Mouse (Mus musculus): Measurements from ENCODE around the gene 9330182L06Rik.

9330182L06Rik gene

DNA sequence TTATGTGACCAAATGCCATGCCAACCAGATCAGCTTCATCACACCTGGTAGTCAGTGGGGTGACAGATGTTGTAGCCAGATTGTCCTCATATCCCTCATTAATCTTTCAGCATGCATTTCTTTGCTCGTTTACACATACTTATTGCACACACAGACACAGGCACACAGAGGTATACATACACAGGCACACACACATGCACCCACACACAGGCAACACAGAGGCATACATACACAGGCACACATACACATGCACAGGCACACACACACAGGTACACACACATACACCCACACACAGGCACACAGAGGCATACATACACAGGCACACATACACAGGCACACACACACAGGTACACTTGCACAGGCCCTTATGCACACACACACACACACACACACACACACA, 99.0 kb downstream of the 9330182L06Rik start:
- DNase-seq: no peak

DNA sequence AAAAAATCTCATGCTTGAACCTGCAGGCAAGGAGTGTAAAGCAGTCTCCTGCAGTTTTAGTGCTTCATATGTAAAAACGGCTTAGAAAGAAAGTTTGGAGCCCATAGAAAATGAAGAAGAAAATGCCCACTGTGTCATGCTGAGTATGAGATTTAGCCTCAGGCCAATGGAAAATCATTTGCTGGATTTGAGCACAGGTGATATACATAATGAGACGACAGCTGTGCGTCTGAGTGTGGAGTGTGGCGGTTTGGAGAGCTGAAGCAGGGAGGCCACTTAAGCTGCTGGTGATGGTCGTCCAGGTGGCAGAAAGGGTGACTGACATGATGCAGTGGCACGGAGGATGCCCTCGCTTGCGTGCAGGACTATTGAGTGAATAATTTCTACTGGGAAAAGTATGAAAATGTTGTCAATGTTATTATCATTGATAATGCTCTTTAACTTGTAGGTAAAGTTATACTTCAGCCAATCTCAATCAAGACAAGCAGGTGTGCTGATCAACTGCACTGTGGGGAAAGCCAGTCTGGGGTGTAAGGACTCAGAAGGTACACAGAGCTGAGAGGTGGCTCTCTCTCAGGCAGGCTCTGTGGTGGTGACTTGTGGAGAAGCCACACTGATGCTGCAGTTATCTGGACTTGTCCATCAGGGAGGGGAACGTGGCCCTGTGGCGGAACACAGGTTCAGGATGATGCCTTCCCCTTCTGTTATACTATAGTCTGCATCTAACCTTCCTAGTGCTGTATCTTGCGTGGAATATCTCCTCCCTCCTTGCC, 102.2 kb downstream of the 9330182L06Rik start:
- DNase-seq: no peak

DNA sequence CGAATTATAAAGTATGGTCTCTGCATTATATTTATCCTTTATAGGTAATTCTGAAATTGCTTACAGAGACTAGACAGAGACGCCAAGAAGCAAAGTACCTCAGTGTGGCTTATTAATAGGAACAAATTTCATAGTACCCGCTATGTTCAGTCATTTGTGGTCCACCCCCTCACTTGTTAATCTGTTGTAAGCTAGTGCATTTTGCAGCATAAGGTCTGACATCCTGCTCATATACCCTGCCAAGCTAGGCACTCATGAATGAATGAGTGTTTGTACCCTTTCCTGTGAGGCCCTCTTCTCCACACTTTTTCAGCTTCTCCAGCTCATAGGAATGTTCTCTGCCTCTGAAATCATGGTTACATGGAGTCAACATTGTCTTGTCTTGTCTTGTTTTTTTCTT, 105.2 kb downstream of the 9330182L06Rik start:
- DNase-seq: peak in 1 of 2 experiments; percentile 18

DNA sequence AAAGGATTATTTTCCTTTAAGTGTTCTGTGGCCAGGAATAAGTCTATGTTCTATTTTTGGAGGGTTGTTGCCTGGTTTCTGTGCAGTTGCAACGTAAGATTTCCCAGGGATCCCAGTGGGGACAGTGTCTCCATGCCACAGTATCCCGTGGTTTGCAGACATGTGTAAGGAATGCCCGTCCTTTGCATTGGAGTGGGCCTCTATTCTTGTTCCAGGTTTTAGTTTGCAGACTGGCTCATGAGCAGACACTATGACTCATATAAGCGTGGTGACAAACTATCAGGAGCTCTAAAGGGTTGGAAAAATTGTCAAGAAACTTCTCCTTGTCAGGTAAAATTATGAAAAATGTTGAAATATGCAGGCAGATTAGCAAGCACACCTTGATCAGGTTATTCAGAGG, 107.4 kb downstream of the 9330182L06Rik start:
- DNase-seq: no peak

DNA sequence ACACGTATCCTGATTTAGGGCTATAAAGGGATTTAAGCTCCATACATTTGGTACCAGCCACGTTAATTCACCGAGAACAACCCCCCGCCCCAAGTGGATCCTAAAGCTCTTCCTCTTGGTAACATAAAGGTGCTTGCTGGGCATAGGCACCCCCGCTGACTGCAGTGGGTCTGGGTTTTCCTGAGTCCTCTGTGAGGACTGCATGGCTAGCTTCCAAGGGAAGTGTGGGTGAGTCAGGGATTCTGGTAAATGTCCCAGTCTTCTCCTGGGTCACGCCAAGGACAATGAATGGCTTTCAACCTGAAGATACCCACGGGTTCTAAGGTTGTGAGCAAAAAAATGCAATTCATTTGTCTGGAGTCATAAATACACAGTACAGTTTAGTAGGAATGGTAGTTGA, 124.0 kb downstream of the 9330182L06Rik start:
- DNase-seq: peak; percentile 50 to 53

DNA sequence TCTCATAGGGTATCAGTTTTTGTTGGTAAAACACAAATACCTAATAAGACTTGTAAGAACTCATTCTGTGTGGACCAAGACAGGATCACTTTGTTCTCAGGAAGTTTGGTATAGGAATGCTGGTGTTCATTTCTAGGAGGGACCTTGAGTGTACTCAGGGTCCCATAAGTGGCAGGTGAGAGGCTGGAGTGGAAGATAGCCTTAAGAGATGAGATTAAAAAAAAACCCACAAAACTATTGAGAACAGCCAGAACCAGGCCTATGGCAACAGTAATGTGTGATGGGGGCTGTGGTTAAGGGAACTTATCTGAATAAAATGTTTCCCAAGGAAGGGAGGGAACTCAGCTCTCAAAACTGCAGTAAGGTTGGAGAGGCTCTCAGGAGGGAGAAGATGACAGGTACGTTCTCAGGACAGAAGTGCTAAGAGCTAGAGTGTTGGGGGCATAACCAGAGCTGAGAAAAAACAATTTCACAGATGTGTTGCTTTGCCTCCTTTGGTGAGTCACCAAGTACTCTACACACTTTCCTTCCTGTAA, 126.0 kb downstream of the 9330182L06Rik start:
- no peak for DNase-seq

DNA sequence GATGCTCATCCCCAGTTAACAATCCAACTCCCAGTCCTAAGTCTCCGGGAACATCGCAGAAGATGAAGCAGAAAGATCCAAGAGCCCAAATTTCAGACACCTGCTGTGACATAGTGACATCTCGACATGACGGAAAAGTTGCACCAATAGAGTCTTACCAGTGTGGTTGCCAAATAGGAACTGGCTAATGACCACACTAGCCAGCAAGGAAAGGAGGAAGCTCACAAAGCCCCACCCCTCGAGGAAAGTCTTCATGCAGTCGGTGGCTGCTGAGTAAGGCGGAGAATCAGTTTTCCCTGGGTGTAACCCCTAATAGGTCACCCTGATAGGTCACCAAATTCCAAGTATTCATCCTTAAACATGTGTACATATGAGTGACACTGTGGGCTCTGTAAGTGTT, 151.2 kb downstream of the 9330182L06Rik start:
- no peak for DNase-seq

DNA sequence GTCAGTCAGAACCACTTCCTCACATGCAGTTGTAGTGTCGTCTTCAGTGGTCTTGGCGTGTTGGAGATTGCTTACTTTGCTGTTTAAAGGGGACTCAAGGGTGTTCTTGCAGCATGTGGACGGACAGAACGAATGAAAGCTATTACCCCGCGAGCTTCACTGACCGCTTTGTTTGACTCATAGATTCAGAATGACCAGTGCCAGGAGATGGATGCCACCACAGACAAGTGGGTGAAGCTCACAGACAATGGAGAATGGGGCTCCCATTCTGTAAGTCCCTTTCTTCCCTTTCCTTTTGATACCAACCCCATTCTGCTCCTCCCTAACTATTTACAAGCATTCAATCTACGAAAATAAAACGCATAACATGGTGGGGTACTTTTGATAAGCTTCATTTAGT, 151.9 kb downstream of the 9330182L06Rik start:
- no peak for DNase-seq

DNA sequence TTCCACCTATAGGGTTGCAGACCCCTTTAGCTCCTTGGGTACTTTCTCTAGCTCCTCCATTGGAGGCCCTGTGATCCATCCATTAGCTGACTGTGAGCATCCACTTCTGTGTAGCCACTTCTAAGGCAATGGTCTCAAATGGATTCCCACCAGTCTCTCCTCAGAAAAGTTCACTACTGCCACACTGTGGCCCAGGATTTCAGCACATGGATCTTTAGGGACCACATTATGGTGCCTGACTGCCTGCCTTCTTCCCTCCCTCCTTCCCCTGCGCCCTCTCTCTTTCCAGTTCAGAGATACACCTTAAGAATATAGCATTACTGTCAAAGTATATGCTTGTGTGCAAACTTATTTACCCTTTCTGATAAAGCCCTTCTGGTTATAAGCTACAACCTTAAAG, 154.0 kb downstream of the 9330182L06Rik start:
- DNase-seq: peak; percentile 37

DNA sequence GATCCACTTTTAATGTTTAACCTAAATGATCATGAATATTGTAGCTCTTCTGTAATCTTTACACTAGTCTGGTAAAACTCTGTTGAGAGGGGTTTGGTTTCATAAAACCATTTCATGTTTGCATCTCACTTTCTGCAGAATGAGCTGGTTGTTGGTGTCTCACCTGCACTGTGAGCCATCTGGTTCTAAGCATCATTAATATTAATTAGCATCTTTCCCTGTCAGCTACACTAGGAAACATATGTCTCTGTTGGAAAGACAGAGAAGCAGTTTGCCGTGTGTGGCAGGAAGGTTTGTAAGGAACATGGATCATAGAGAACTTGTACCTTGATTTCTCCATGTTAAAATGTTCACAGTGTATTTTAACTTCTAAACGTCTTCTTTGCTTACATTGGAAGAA, 158.5 kb downstream of the 9330182L06Rik start:
- DNase-seq: no peak

DNA sequence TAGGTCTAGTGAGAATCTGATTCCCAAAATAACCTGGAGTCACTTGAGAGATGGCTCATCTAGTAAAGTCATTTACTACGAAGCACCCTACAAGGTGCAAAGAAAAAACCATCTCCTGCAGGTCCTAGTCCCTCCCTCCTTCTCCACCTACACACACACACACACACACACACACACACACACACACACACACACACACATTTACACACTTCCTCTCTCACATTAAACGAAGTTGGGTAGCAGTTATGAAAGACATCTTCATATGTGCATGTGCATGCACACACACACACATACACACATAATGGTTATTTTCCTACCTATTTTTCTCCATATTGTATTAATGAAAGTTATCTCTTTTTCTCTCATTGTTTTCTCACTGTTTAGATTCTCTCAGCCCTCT, 161.2 kb downstream of the 9330182L06Rik start:
- no peak for DNase-seq

DNA sequence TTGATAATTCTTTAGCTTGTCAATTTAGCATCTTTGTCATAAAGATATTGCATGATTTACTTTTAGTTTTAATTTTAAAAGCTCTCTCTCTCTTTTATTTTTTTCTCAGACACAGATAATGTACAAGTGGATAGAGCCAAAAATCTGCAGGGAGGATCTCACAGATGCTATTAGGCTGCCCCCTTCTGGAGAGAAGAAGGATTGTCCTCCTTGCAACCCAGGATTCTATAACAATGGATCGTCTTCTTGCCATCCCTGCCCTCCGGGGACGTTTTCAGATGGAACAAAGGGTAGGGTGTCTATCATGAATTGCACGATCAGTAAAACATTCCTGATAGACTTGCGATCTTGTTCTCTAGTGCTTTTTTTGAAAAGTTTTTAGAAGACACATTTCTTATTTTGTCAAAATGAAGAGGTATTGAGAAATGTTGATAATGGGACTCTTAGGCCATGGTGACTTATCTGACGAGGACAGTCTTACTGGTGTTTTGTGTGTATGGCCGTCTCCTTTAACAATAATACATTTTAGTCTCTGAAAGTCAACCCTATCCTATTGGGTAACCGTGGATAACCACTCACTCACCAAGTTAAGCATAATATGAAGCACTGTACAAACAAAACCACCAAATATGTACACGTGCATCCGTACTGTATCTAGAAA, 161.8 kb downstream of the 9330182L06Rik start:
- DNase-seq: peak; percentile 64 to 68

DNA sequence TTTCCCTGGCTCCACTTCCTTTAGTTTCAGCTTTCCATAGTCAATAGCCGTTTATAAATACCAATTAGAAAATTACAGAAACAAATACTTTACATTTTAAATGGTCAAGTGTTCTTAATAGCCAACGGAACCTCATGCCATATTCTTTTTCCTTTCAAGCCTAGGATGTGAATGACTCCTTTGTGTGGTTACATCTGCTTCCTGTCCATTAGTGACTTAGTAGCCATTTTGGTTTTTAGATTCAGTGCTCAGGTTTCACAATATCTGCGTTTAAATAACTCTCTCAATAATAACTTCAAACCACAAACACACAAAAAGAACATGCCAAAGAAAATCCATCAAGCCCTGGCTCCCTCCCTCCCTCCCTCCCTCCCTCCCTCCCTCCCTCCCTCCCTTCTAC, 162.8 kb downstream of the 9330182L06Rik start:
- DNase-seq: no peak

DNA sequence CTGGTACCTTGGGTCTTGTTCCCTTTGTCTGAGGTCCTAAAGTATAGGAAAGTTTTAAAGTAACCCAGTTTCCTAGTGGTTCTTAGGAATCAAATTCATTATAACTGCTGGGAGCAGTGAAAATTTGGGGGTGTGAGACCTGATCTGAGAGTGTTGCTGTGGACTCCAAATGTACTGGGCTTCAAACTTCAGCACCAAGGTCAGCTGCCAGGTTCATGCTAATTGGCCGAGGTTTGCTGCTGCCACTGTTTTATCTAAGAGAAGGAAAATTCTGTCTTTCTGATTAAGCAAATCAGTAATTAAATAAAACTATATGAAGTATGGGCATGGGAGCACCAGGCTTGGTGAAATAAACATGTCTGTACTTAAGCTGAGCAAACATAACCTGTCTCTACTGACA, 180.2 kb downstream of the 9330182L06Rik start:
- DNase-seq: no peak

DNA sequence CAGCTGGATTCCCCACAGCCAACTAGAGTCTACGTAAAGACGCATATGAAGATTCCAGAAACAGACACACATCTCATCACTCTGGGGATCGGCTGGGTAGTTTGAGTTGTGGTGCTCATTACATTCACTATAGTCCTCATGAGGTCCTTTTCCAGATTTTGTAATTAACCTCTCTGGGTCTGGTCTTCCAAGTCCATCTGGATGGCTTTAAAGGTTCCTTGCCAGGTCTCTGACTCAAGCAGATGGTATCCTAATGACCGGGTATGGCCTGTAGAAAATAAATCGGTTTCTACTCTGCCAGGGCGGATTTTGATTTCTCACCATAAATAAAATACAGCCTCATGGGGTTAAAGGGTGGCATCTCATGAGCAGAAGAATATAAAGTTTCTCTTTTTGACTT, 183.0 kb downstream of the 9330182L06Rik start:
- peak; percentile 65 to 74 for DNase-seq

DNA sequence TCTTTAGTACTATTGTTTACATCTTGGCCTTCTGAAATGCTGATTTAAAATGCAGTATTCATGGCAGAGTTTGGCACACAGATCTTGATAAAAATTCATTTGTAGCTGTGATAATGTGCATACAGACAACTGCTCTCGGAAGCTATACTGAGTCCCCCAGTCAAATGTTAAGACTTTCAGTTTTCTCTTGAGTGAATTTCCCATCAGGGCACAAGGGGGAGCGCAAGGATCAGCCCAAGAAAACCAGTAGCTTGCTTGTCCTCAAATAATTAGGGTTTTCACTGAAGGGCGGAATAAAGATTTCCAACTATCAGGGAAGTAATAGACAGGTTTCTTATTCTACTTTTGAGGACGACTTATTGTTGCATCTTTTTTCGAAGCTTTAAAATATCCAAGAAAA, 183.7 kb downstream of the 9330182L06Rik start:
- DNase-seq: peak; percentile 66 to 67

DNA sequence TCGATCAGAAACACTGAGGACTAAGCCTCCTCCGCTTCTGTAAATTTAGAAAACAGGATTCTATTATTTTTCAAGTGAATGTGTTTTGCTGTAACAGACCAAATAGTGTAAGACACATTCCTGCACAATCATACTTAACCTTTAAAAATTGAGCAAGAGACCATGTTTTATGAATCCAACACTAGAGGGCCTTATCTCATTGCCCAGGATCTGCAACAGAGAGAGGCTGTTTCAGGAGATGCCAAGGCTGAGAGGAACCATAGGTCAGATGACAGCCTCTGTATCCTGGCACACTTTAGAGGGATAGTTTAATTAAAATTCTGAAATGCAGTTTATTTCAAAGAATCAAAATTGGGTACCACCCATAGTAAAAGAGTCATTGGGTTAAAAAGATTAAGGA, 187.4 kb downstream of the 9330182L06Rik start:
- DNase-seq: no peak

DNA sequence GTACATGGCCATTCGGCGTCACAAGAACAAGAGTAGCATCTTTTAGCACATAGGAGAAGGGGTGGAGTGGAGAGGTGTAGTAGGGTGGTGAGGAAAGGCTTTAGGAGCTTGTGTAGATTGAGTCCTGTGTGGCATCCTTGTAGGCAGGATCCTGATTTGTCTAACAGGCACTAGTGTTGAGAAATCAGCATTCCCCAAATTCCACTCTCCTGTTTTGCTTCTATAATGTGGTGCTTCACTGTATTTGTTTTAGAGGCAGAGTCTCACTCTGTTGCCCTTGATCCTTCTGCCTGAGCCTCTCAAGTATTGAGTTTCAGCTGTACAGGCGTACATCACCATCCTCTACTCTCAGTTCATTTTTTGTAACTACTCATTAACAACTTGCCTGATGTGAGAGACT, 211.7 kb downstream of the 9330182L06Rik start:
- no peak for DNase-seq

DNA sequence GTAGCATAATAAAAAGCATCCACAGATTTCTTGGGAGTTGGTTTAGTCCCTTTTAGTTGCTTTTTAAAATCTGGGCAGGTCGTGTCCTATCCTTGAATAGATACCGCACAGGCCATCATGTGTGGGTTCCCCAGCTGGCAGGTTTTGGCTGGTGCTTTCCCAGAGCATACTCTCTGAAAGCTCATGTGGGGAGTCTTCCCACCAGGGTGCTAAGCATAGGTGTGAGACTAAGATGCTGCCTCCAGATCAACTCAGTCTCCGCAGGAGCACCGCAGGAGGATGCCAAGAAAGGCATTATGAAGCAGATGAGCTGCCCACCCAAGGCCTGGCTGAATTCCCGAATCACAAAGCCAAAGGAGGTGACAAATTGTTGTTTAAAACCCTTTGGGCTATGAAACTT, 229.5 kb downstream of the 9330182L06Rik start:
- peak; percentile 22 to 28 for DNase-seq

DNA sequence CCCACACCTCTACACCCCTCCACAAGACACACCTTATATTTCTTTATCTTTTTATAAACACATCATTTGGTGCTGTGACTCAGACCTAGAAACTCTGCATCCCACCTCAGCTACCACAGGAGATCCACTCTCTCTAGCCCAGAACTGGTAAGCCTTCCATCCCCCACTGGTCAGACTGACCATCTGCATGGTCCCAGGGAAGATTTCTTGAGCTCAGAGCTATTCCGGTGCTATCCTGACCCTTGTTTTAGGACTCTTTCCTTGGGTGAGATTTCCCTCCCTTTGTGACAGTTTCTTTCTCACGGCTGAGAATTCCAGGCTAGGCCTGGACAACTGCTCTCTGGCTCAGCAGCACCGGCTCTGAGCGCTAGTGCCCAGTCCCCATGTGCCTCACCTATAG, 231.3 kb downstream of the 9330182L06Rik start:
- no peak for DNase-seq

DNA sequence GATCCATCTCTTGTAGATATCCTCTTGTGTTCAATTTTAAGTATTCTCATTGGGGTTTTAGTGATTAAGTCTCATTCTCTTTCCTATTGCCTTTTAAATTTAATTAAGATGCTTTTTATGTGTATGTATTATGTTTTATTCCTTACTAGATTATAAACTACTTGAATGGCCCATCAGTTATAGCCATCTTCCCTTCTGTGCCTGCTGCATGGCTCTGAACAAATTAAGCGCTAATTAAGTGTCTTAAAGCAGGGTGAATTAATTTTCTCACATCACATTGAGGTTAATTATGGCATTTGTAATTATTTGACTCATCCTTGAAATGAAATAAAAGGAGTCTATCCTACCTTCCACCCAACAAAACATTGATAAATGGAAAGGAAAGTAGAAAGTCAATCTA, 245.1 kb downstream of the 9330182L06Rik start:
- no peak for DNase-seq

DNA sequence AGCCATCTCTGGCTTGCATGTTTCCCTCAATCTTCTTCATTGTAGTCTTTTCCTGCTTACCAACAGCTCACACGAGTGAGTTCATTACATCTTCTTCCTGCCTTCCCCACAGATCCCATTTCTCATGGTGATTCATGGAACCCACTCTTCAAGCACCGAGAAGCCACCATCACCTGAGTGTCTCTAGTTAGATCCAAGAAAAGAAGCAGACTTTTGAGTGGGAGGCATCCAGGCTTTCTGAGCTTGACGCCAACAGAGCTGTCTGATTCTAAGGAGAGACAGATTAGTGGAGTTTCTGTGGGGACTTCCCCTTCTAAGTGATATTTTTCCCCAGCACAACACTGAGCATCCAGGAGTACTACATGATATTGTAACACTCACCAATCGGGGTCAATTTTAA, 259.6 kb downstream of the 9330182L06Rik start:
- no peak for DNase-seq
